Mouse (Mus musculus): Measurements from ENCODE around the gene Synpo2l. TPM values are rescaled to one million over a fixed set of nuclear protein-coding genes. Genes with fewer than 3 reads are reported as not detected.

The Synpo2l gene
- total RNA-seq, 2 experiments from 2014 or later: 0.56 TPM; not detected in 1

DNA sequence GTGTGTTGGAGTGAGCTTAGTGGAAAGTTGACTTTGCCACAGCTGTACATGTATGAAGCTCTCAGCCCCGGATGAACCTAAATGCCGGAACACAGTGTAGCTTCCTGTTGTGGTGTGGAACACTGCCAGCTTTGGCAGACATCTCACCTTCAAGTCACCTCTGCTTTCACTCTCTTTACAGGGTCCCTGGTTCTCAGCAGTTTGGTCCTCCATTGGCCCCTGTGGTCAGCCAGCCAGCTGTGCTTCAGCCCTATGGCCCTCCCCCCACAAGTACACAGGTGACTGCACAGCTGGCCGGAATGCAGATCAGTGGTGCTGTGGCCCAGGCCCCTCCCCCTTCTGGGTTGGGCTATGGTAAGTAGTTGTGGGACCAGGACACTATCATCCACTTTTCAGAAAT is 14.3 kb upstream of the Synpo2l start:
- peak; percentile 62 for ATAC-seq (replicated peaks; ENCODE audit: poor library complexity, severe bottlenecking)

GRCm38 (mm10) chr14:20681742-20682141 is 13.6 kb upstream of the Synpo2l start:
- ATAC-seq (replicated peaks; ENCODE audit: poor library complexity, severe bottlenecking): no peak

DNA sequence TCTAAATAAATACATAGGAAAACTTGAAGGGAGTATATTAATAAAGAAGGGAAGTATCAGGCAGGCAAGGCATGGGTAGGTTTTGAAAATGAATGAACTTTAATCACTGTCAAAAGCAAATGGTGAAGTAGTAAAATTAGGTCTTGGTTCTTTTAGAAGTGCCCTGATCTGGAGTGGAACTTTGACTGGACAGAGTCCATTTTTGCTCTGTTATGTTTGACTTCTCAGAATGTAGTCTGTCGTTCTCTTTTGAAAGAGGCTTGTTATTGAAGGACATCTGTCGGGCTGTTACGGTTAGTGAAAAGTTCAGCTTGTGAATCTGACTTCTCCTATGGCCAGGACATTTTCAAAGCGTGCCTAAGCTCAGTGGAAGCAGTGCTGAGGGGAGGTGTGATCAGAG is 9.8 kb upstream of the Synpo2l start:
- ATAC-seq (replicated peaks; ENCODE audit: poor library complexity, severe bottlenecking): no peak

DNA sequence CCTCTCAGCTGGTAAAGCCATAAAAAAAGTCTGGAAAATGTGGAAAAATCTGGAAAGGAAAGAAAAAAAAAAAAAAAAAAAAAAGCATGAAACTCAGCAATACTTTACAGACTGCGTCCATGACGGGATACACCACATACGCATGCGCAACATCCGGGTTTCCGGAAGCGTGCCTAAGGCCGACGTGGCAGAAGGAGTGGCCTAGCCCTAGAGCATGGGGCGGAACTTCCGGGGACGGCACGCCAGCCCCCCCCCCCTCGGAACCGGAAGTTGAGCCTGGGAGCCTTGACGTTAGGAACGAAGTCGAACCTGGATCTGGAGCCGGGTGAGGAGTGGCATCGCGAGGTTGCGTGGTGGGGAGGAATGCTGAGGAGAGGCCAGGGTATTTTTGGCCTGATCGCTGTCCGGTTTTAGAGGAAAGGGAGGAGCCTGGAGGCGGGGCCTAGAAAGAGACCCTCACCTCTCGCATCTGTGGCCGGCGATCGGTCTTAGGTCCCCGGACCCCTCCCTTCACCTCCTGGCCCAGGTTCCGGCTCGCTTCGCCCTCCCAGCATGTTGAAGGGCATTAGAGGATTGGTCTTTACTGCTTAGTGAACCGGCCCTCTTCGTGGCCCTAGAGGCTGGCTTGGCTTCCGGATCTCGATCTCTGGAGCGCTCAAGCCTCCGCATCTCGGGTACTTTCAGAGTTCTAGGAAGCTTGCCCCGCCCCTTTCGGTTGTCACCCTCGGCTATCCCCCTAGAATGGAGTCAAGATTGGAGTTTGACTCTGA is 6.1 kb upstream of the Synpo2l start, which contains the start of gene Sec24c:
Gene Sec24c, plus strand, starts transcription at position 245 of the 770 bp plus-strand sequence.
- peak; percentile 91 for ATAC-seq (replicated peaks; ENCODE audit: poor library complexity, severe bottlenecking)

DNA sequence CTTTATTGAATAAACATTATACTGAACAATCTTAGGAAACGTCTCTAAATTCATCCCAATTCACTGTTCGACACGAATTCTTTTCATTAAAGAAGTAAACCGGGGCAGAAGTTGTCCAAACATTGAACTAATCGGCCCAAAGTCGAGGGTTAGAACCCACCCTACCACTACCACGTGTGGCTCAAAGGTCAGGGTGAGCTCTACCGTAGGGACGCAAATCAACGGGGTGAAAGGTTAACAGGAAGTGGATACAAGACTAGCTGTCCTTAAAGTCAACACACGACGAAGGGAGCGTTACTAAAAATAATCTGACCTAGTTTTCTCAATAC is 5.5 kb upstream of the Synpo2l start:
- ATAC-seq (replicated peaks; ENCODE audit: poor library complexity, severe bottlenecking): peak; percentile 57

- no peak for ATAC-seq (replicated peaks; ENCODE audit: poor library complexity, severe bottlenecking)
Measured at GRCm38 (mm10) chr14:20672990-20673389, 4.8 kb upstream of the Synpo2l start.

DNA sequence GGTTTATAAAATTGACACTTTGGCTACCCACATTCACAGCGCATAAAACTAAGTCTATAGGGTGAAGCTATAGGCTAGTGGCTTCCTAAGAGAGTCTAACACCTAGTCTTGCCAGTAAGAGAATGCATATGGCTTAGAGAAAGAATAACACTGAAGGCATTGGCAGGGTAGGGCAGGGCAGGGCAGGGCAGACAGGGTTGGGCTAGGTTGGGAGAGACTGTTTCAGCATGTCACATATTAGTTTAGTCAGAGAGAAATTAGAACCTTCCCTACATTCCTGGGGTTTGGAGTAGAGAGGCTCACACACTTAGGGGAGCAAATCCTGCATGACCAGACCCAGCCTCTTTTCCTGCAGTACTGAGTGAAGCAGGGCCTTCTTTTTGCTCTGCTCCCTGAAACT is 685 bp downstream of the Synpo2l start:
- no peak for ATAC-seq (replicated peaks; ENCODE audit: poor library complexity, severe bottlenecking)

DNA sequence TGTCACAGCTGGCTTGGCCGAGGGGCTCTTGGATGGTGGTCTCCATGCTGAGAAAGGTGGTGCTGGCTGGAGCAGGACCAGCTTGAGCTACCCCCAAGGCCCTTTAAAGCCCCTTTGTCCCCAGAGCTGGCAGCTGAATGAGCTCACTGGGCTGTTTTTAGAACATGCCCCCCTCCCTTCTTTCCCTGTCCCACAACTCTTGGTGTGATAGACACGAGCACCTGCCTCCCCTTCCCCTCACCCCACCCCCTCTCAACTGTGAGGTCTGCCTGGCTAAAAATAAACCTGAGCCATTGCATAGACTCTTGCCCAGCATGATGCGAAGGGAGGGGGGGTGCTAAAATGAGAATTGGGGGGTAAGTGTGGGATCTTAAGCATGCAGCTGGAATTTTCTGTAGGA is 3.7 kb downstream of the Synpo2l start:
- ATAC-seq (replicated peaks; ENCODE audit: poor library complexity, severe bottlenecking): no peak

DNA sequence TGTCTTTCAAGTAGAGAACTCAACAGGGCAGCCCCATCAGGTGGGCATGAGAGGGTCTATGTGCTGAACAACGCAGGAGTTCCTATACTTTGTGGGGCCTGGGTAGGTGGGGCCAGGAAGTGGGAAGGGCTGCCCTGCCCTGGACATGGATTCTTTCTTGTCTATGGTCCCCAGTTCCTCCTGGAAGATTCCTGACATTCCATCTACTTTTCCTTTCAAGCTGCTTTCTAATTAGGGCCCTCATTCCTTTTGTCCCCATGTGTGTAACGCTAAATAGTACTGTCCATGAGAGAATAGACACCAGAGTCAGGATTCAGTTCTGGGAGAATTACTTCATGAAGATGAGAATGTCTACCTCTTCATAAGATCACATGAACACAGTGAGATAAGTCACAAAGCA is 4.6 kb downstream of the Synpo2l start:
- no peak for ATAC-seq (replicated peaks; ENCODE audit: poor library complexity, severe bottlenecking)

DNA sequence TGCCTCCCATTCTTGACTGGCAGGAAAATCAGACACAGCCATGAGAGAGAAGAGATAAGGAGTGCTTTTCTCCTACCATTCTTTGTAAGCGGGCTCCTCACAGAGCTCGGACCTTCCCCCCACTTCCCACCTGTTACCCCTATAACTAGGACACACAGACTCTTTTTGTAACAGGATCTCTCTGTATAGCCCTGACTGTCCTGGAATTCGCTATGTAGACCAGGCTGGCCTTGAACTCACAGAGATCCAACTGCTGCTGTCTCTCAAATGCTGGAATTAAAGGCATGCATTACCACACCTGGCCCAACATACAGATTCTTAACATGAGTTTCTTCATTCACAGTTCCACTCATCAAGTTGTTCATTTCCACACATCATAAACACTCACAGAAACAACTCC is 5.4 kb downstream of the Synpo2l start:
- no peak for ATAC-seq (replicated peaks; ENCODE audit: poor library complexity, severe bottlenecking)

- ATAC-seq (replicated peaks; ENCODE audit: poor library complexity, severe bottlenecking): no peak
Measured at GRCm38 (mm10) chr14:20661661-20662331, 6.4 kb downstream of the Synpo2l start.

- peak; percentile 95 for ATAC-seq (replicated peaks; ENCODE audit: poor library complexity, severe bottlenecking)
Measured at GRCm38 (mm10) chr14:20660827-20661660, 7.1 kb downstream of the Synpo2l start.

DNA sequence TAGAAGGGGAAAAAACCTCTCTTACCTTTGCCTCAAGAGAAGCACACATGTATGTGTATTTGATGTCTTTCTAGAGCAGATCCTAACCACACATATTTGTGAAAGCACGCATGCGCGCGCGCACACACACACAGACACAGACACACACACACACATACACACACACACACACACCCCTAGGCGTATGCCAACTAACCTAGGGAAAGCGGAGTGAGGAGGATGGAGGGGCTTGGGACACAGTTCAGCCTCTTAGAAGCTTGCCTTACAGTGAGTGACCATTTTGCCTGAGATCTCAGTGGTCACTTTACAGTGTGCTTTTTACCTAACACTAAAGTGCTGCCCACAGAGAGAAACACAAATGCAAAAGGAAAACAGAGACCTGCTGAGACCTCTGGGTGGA is 8.5 kb downstream of the Synpo2l start:
- ATAC-seq (replicated peaks; ENCODE audit: poor library complexity, severe bottlenecking): no peak

- no peak for ATAC-seq (replicated peaks; ENCODE audit: poor library complexity, severe bottlenecking)
Measured at GRCm38 (mm10) chr14:20658902-20659301, 9.3 kb downstream of the Synpo2l start.

DNA sequence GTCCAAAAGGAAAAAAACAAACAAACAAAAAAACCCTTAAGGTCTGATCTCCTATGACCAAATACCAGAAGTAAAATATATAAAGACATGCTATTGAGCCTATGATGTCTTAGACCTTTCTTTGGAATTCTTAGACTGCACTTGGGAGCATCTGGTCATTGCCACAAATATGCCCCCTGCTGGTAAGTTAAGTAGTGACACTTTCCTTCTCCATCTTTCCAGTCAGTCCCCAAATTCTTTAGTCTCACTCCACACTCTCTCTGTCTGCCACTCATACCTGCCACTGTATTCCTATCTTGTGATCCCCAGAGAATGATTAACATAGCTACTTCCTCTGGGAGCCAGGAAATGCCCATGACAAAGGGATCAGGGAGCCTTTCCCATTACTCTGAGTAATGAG is 9.8 kb downstream of the Synpo2l start:
- ATAC-seq (replicated peaks; ENCODE audit: poor library complexity, severe bottlenecking): no peak

- ATAC-seq (replicated peaks; ENCODE audit: poor library complexity, severe bottlenecking): no peak
Measured at GRCm38 (mm10) chr14:20656361-20656760, 11.8 kb downstream of the Synpo2l start, which contains the start of gene Myoz1. Gene Myoz1, minus strand, starts transcription at chr14:20656540.

GRCm38 (mm10) chr14:20655731-20656130 is 12.4 kb downstream of the Synpo2l start:
- ATAC-seq (replicated peaks; ENCODE audit: poor library complexity, severe bottlenecking): no peak

DNA sequence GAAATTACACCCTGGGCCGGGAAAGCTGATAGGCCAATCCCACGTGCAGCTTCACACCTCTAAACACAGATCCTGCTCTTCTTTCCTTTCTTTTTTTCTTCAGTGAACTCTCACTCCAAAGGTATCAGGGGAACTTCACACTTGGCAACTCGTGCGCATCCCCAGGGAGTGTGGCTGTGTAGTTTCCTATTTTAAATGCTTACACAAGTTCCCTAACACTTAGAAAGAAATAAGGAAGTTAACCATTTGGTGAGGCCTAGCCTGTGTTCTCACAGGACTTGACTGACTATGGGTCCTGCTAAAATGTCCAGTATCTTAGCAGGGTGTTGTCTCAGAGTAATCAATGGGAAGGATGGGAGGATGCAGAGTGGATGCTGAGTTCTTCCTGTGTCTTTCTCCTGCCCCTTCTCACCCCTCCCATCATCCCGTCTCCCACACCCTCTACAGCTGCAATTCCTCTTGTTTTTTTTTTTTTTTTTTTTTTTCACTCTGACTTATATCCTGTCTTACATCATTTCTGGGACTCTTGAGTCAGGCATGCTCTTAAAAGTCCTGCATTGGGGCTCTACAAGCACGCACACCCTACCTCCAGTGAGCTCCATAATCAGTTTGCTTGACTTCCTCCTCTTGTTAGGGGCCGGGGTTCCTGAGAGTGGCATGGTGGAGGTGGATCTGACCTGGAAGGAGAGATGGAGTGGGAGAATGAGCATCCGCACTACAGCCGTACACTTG is 13.3 kb downstream of the Synpo2l start:
- peak; percentile 76 for ATAC-seq (replicated peaks; ENCODE audit: poor library complexity, severe bottlenecking)

GRCm38 (mm10) chr14:20651722-20652256 is 16.4 kb downstream of the Synpo2l start:
- ATAC-seq (replicated peaks; ENCODE audit: poor library complexity, severe bottlenecking): peak; percentile 31; the same call in 1 of the 2 replicates

GRCm38 (mm10) chr14:20651000-20651399 is 17.2 kb downstream of the Synpo2l start:
- no peak for ATAC-seq (replicated peaks; ENCODE audit: poor library complexity, severe bottlenecking)
